Mouse (Mus musculus) testis, adult 2 months (tissue): ENCODE results near the gene Plxna4. TPM values are rescaled to one million over a fixed set of nuclear protein-coding genes. Genes with fewer than 3 reads are reported as not detected.

Experiments used
- H3K27ac ChIP-seq: fragments of 200-500 bp; 2 replicates; pipeline ENCODE4 v1.5.1; 2012; ENCODE audit warnings: low read depth, low read length; ENCODE audit not compliant: control insufficient read depth, insufficient read depth
- H3K27me3 ChIP-seq: fragments of 200-500 bp; 2 replicates; pipeline ENCODE4 v1.6.1; 2012; ENCODE audit warnings: mild to moderate bottlenecking, low read length, moderate library complexity; ENCODE audit not compliant: control insufficient read depth, insufficient read depth
- H3K36me3 ChIP-seq: fragments of 200-500 bp; 2 replicates; pipeline ENCODE4 v1.6.1; 2012; ENCODE audit warnings: mild to moderate bottlenecking, low read length; ENCODE audit not compliant: control insufficient read depth, insufficient read depth
- H3K4me1 ChIP-seq: fragments of 200-500 bp; 2 replicates; pipeline ENCODE4 v1.6.1; 2012; ENCODE audit warnings: low read length; ENCODE audit not compliant: control insufficient read depth, insufficient read depth
- H3K4me3 ChIP-seq: fragments of 200-500 bp; 2 replicates; pipeline ENCODE4 v1.5.1; 2012; ENCODE audit warnings: low read depth, mild to moderate bottlenecking, low read length, moderate library complexity, mixed read lengths; ENCODE audit not compliant: control insufficient read depth
- CTCF ChIP-seq: fragments of 200-500 bp; IDR thresholded peaks from 2 replicates; pipeline ENCODE4 v1.5.1; 2012; ENCODE audit warnings: low read depth, mild to moderate bottlenecking, inconsistent platforms, low read length, moderate library complexity; ENCODE audit not compliant: control insufficient read depth, insufficient read depth, insufficient replicate concordance
- POLR2A ChIP-seq: fragments of 200-500 bp; IDR thresholded peaks from 2 replicates; pipeline ENCODE4 v1.6.1; 2012; ENCODE audit warnings: low read depth, mild to moderate bottlenecking, inconsistent platforms, low read length, moderate library complexity; ENCODE audit not compliant: control insufficient read depth
- polyA plus RNA-seq: library from polyadenylated mRNA; depleted of rRNA; stranded (reverse); fragments of >200 nt; gene quantifications from 2 replicates; pipeline ENCODE4 v1.2.3, GENCODE M21; 2012

Plxna4 gene
- polyA plus RNA-seq, 1 experiment: 0.62 TPM

GRCm38 (mm10) chr6:32243040-32243439 lies 345.0 kb downstream of the Plxna4 start:
- TF ChIP-seq CTCF (no peak), POLR2A (no peak)
- H3K27ac ChIP-seq: no peak overlapping the region

GRCm38 (mm10) chr6:32231383-32231782 lies 356.6 kb downstream of the Plxna4 start:
- H3K27me3 ChIP-seq: no peaks in the 10 kb centered on the region
- no peak overlapping the region for H3K27ac ChIP-seq
- H3K4me1 ChIP-seq: no peaks in the 10 kb centered on the region
- no peak for TF ChIP-seq CTCF
- TF ChIP-seq POLR2A: no peak
- no peaks in the 10 kb centered on the region for H3K36me3 ChIP-seq
- H3K4me3 ChIP-seq: no peak overlapping the region

More at GRCm38 (mm10) chr6:32243040-32243439, 345.0 kb downstream of the Plxna4 start:
- no peaks in the 10 kb centered on the region for H3K27me3 ChIP-seq
- H3K36me3 ChIP-seq: no peaks in the 10 kb centered on the region
- no peak overlapping the region for H3K4me3 ChIP-seq
- no peaks in the 10 kb centered on the region for H3K4me1 ChIP-seq

- Histone ChIP-seq H3K36me3 (no peaks in the 10 kb centered on the region), H3K4me3 (no peak overlapping the region), H3K4me1 (no peaks in the 10 kb centered on the region), H3K27ac (no peak overlapping the region), H3K27me3 (no peaks in the 10 kb centered on the region)
- TF ChIP-seq POLR2A: no peak
- no peak for TF ChIP-seq CTCF
These were observed 361.4 kb downstream of the Plxna4 start for GRCm38 (mm10) chr6:32226636-32227035.

GRCm38 (mm10) chr6:32224007-32224703 lies 363.8 kb downstream of the Plxna4 start:
- no peak overlapping the region for H3K4me3 ChIP-seq
- no peak for TF ChIP-seq CTCF
- no peak for TF ChIP-seq POLR2A
- H3K27ac ChIP-seq: no peak overlapping the region
- no peaks in the 10 kb centered on the region for H3K36me3 ChIP-seq
- no peaks in the 10 kb centered on the region for H3K4me1 ChIP-seq
- H3K27me3 ChIP-seq: no peaks in the 10 kb centered on the region

- no peaks in the 10 kb centered on the region for H3K36me3 ChIP-seq
- no peaks in the 10 kb centered on the region for H3K4me1 ChIP-seq
- no peaks in the 10 kb centered on the region for H3K27me3 ChIP-seq
- no peak overlapping the region for H3K27ac ChIP-seq
- H3K4me3 ChIP-seq: no peak overlapping the region
- TF ChIP-seq POLR2A (no peak), CTCF (no peak)
These were observed 367.2 kb downstream of the Plxna4 start for GRCm38 (mm10) chr6:32220765-32221164.

- TF ChIP-seq POLR2A (no peak), CTCF (no peak)
- Histone ChIP-seq H3K36me3 (no peaks in the 10 kb centered on the region), H3K27ac (no peak overlapping the region), H3K4me1 (no peaks in the 10 kb centered on the region), H3K4me3 (no peak overlapping the region), H3K27me3 (no peaks in the 10 kb centered on the region)
These were observed 369.4 kb downstream of the Plxna4 start for GRCm38 (mm10) chr6:32218544-32218943.

GRCm38 (mm10) chr6:32212439-32212838 lies 375.6 kb downstream of the Plxna4 start:
- H3K4me1 ChIP-seq: no peaks in the 10 kb centered on the region
- no peaks in the 10 kb centered on the region for H3K27me3 ChIP-seq
- H3K27ac ChIP-seq: no peak overlapping the region
- no peak overlapping the region for H3K4me3 ChIP-seq
- no peaks in the 10 kb centered on the region for H3K36me3 ChIP-seq
- no peak for TF ChIP-seq CTCF
- TF ChIP-seq POLR2A: no peak
